Comparison of ENCODE assay signal across 29 mouse cellular contexts in the genomic region with DNA sequence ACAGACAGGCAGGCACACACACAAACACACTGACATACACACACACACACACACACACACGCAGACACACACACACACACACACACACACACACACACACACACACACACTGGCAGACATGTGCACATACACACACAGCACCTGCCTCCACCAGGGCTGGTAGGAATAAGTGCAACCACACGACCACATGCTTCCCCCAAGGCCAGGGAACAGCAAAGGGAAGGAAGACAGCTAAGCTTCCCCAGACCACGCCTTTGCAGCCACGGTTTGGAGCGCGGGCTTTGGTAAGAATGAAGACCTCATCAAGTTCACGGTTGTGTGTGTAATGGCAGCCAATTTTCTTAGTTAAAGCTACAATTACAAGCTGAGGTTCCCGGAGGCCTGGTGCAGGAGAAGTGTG.
DNase-seq lines count a peak whose midpoint lies in the region; ATAC-seq lines count a peak whose summit lies in the region.
"Had no signal": no experiment of that assay in that cellular context is flagged by ENCODE, and none has a peak within 500 bp of the region (broad histone marks: within the 10 kb centered on the region; RNA-seq: fewer than 3 reads in every experiment).

No protein-coding gene starts in this region.

- no peak for ATAC-seq in embryonic facial prominence, embryonic 12.5 days (ENCODE audit: insufficient number of reproducible peaks, insufficient read depth, low FRiP score, low TSS enrichment)
- ATAC-seq in embryonic facial prominence, embryonic 13.5 days (ENCODE audit: insufficient number of reproducible peaks, insufficient read depth, low FRiP score, low TSS enrichment, low read depth): no peak
- peak; percentile 93 for ATAC-seq in megakaryocyte progenitor cell, adult 5-6 weeks (replicated peaks; ENCODE audit: poor library complexity)
- ATAC-seq: forebrain, embryonic 13.5 days; hindbrain, postnatal 0 days; intestine, embryonic 15.5 days had no signal

- peak overlapping the region; percentile 12; the same call in 1 of the 2 replicates for H3K27ac ChIP-seq in embryonic facial prominence, embryonic 12.5 days
- no peak overlapping the region for H3K27ac ChIP-seq in embryonic facial prominence, embryonic 10.5 days (replicated peaks)
- 0 out of 2 replicates have a peak overlapping the region, but pooled peaks have one; percentile 16 for H3K27ac ChIP-seq in embryonic facial prominence, embryonic 13.5 days
- H3K27ac ChIP-seq: forebrain, embryonic 13.5 days; hindbrain, embryonic 12.5 days; hindbrain, postnatal 0 days; intestine, embryonic 15.5 days; limb, embryonic 12.5 days; liver, embryonic 15.5 days; midbrain, embryonic 12.5 days had no signal

- no peaks in the 10 kb centered on the region for H3K9me3 ChIP-seq in embryonic facial prominence, embryonic 12.5 days
- H3K9me3 ChIP-seq in embryonic facial prominence, embryonic 10.5 days: no peaks in the 10 kb centered on the region
- H3K9me3 ChIP-seq in embryonic facial prominence, embryonic 13.5 days: no peaks in the 10 kb centered on the region
- H3K9me3 ChIP-seq: forebrain, embryonic 13.5 days; G1E; hindbrain, embryonic 12.5 days; intestine, embryonic 15.5 days; limb, embryonic 12.5 days; liver, embryonic 15.5 days; midbrain, embryonic 12.5 days had no signal

- WGBS in embryonic facial prominence, embryonic 12.5 days: 70% methylated on average over 8 of the region's 8 CpGs
- 84% methylated on average over 8 of the region's 8 CpGs for WGBS in embryonic facial prominence, embryonic 10.5 days
- 70% methylated on average over 8 of the region's 8 CpGs for WGBS in embryonic facial prominence, embryonic 13.5 days

- H3K36me3 ChIP-seq in embryonic facial prominence, embryonic 12.5 days: peaks cover 66% of the 10 kb centered on the region
- H3K36me3 ChIP-seq in embryonic facial prominence, embryonic 10.5 days (replicated peaks): peaks cover 88% of the 10 kb centered on the region
- H3K36me3 ChIP-seq in embryonic facial prominence, embryonic 13.5 days: peaks cover 84% of the 10 kb centered on the region
- H3K36me3 ChIP-seq: G1E; liver, embryonic 15.5 days had no signal

- H3K4me1 ChIP-seq in embryonic facial prominence, embryonic 12.5 days: peaks cover 7% of the 10 kb centered on the region; the same call in 1 of the 2 replicates
- peaks cover 16% of the 10 kb centered on the region for H3K4me1 ChIP-seq in embryonic facial prominence, embryonic 10.5 days
- H3K4me1 ChIP-seq in embryonic facial prominence, embryonic 13.5 days: peaks cover 9% of the 10 kb centered on the region; the same call in 1 of the 2 replicates
- H3K4me1 ChIP-seq: intestine, embryonic 15.5 days; limb, embryonic 12.5 days; liver, embryonic 15.5 days; midbrain, embryonic 12.5 days had no signal

- H3K4me2 ChIP-seq in embryonic facial prominence, embryonic 12.5 days (replicated peaks): no peak overlapping the region
- H3K4me2 ChIP-seq in embryonic facial prominence, embryonic 13.5 days: no peak overlapping the region
- H3K4me2 ChIP-seq: forebrain, embryonic 13.5 days; heart, embryonic 11.5 days; hindbrain, embryonic 12.5 days; intestine, embryonic 15.5 days; limb, embryonic 12.5 days; liver, embryonic 15.5 days; lung, embryonic 14.5 days; midbrain, embryonic 12.5 days had no signal

- no peak for DNase-seq in embryonic facial prominence, embryonic 10.5 days (ENCODE audit: low spot score)
- DNase-seq in 416B (ENCODE audit: low read depth): peak; percentile 80
- no peak for DNase-seq in cerebellum, adult 9-11 months
- DNase-seq in heart, postnatal 25 days (ENCODE audit: low spot score): no peak
- DNase-seq in heart, adult 8-10 months (ENCODE audit: low spot score): no peak
- DNase-seq: adrenal gland, postnatal 25 days; cerebellum, adult 2 months; cerebellum, postnatal 36 days; embryo, embryonic 11 days; gastrocnemius, postnatal 14 days; heart, adult 11 months; kidney, adult 8-10 months; kidney, postnatal 14 days; lung, embryonic 14.5 days; lung, postnatal 14 days; retina, postnatal 1 day; right cerebral cortex, postnatal 14 days had no signal

- H3K9ac ChIP-seq in embryonic facial prominence, embryonic 12.5 days: no peak overlapping the region
- H3K9ac ChIP-seq in embryonic facial prominence, embryonic 13.5 days: no peak overlapping the region
- H3K9ac ChIP-seq: forebrain, embryonic 13.5 days; hindbrain, embryonic 12.5 days; intestine, embryonic 15.5 days; limb, embryonic 12.5 days; liver, embryonic 15.5 days; lung, embryonic 14.5 days; midbrain, embryonic 12.5 days had no signal

- H3K4me3 ChIP-seq in embryonic facial prominence, embryonic 12.5 days: no peak overlapping the region
- H3K4me3 ChIP-seq in embryonic facial prominence, embryonic 10.5 days: no peak overlapping the region
- no peak overlapping the region for H3K4me3 ChIP-seq in embryonic facial prominence, embryonic 13.5 days
- H3K4me3 ChIP-seq: forebrain, embryonic 13.5 days; hindbrain, embryonic 12.5 days; intestine, embryonic 15.5 days; limb, embryonic 12.5 days; liver, embryonic 15.5 days; midbrain, embryonic 12.5 days had no signal

- H3K27me3 ChIP-seq in embryonic facial prominence, embryonic 12.5 days: no peaks in the 10 kb centered on the region
- no peaks in the 10 kb centered on the region for H3K27me3 ChIP-seq in embryonic facial prominence, embryonic 10.5 days (replicated peaks; ENCODE audit: low read depth, poor library complexity, severe bottlenecking)
- no peaks in the 10 kb centered on the region for H3K27me3 ChIP-seq in embryonic facial prominence, embryonic 13.5 days
- H3K27me3 ChIP-seq: forebrain, embryonic 13.5 days; hindbrain, embryonic 12.5 days; intestine, embryonic 15.5 days; limb, embryonic 12.5 days; liver, embryonic 15.5 days; midbrain, embryonic 12.5 days had no signal

- intact Hi-C loops in heart, postnatal 25 days (cut with DNase I): no loop called here
